Mouse (Mus musculus) layer of hippocampus, postnatal 25 days (tissue): Measurements from ENCODE around the gene Nr0b2. TPM values are rescaled to one million over a fixed set of nuclear protein-coding genes. Genes with fewer than 3 reads are reported as not detected.

ENCODE experiments used
- DNase-seq, 2 experiments: peaks; one replicate each; pipeline ENCODE4 v3.0.0; 2022; ENCODE audit warnings: mixed read lengths in 2 of 2, low spot score in 1 of 2; ENCODE audit errors: extremely low spot score in 1 of 2
- microRNA-seq, 2 experiments: library from miRNA; unstranded; fragments of <30 nt; microRNA quantifications; one replicate each; pipeline ENCODE4 v1.2.0; 2021
- total RNA-seq, 2 experiments: library from RNA; stranded (reverse); gene quantifications; 2 replicates each; pipeline ENCODE4 v1.2.3; 2021

Gene Nr0b2
- total RNA-seq, 2 experiments from 2014 or later = not detected

GRCm38 (mm10) chr4:133604175-133604574 is 51.0 kb downstream of the Nr0b2 start:
- no peak for DNase-seq

GRCm38 (mm10) chr4:133604856-133605255 is 51.7 kb downstream of the Nr0b2 start:
- no peak for DNase-seq

GRCm38 (mm10) chr4:133605330-133605729 is 52.2 kb downstream of the Nr0b2 start:
- DNase-seq = no peak

Small RNA genes lying within 50 kb of the gene (microRNA-seq; reads per million reads assigned to microRNA genes)
- gene Gm23158 = 0 reads per million in 2 experiments

Other genes starting within 250 kb of the Nr0b2 start
- 10 to 100 TPM; 84.4 to 85.8 TPM for gene Wdtc1, start 199.9 kb upstream of the Nr0b2 start, total RNA-seq
- gene Slc9a1, start 183.7 kb upstream of the Nr0b2 start, total RNA-seq = 10 to 100 TPM; 59.6 to 62.8 TPM
- gene Tent5b, start 73.2 kb upstream of the Nr0b2 start, total RNA-seq = not detected
- 100 to 1,000 TPM; 183 to 201 TPM for gene Trnp1, start 54.8 kb upstream of the Nr0b2 start, total RNA-seq
- not detected for gene Kdf1, start 34.4 kb upstream of the Nr0b2 start, total RNA-seq
- 100 to 1,000 TPM; 117 TPM for gene Nudc, start 7.4 kb upstream of the Nr0b2 start, total RNA-seq
- 1 to 10 TPM; 8.2 to 9.5 TPM for gene Gpatch3, start 21.4 kb downstream of the Nr0b2 start, total RNA-seq
- 10 to 100 TPM; 10.0 to 10.2 TPM for gene Gpn2, start 31.0 kb downstream of the Nr0b2 start, total RNA-seq
- gene Sfn, start 48.8 kb downstream of the Nr0b2 start, total RNA-seq = 1 to 10 TPM; 1.5 to 1.9 TPM
- gene Zdhhc18, start 96.8 kb downstream of the Nr0b2 start, total RNA-seq = 10 to 100 TPM; 33.6 to 39.8 TPM
- gene Pigv, start 119.3 kb downstream of the Nr0b2 start, total RNA-seq = 1 to 10 TPM; 7.9 to 9.6 TPM
- 10 to 100 TPM; 68.5 to 88.4 TPM for gene Arid1a, start 203.4 kb downstream of the Nr0b2 start, total RNA-seq